Mouse (Mus musculus) midbrain, embryonic 14.5 days (tissue): ENCODE measurements around the gene Bicc1. TPM values are rescaled to one million over a fixed set of nuclear protein-coding genes. Genes with fewer than 3 reads are reported as not detected.

ENCODE experiments used
- ATAC-seq: fragments of 200-750 bp; cut with Nextera tagmentation; 2 replicates; pipeline ENCODE4 v1.8.0; 2017; ENCODE audit warnings: moderate number of reproducible peaks, moderate library complexity; ENCODE audit not compliant: low FRiP score, low TSS enrichment
- DNase-seq: peaks from one replicate; pipeline ENCODE4 v3.0.0-alpha.2; 2015
- H3K27ac ChIP-seq: fragments of 300-500 bp; sonication (generic); replicated peaks from 2 replicates; pipeline ENCODE4 v1.5.1; 2014; ENCODE audit warnings: mild to moderate bottlenecking, low read depth, low read length, moderate library complexity
- H3K27me3 ChIP-seq: fragments of 300-500 bp; sonication (generic); 2 replicates; pipeline ENCODE4 v1.6.1; 2014; ENCODE audit warnings: low read length, control low read depth, mixed read lengths; ENCODE audit not compliant: control insufficient read depth, insufficient read depth
- H3K36me3 ChIP-seq: fragments of 300-500 bp; sonication (generic); 2 replicates; pipeline ENCODE4 v1.6.1; 2014; ENCODE audit warnings: low read length, control low read depth; ENCODE audit not compliant: control insufficient read depth, insufficient read depth
- H3K4me1 ChIP-seq: fragments of 300-500 bp; sonication (generic); 2 replicates; pipeline ENCODE4 v1.6.1; 2014; ENCODE audit warnings: mild to moderate bottlenecking, antibody characterized with exemption, low read length, control low read depth; ENCODE audit not compliant: control insufficient read depth, insufficient read depth
- H3K4me2 ChIP-seq: fragments of 300-500 bp; sonication (generic); 2 replicates; pipeline ENCODE4 v1.6.1; 2014; ENCODE audit warnings: mild to moderate bottlenecking, low read length, moderate library complexity
- H3K4me3 ChIP-seq: fragments of 300-500 bp; sonication (generic); replicated peaks from 2 replicates; pipeline ENCODE4 v1.5.1; 2014; ENCODE audit warnings: low read depth, low read length
- H3K9ac ChIP-seq: fragments of 300-500 bp; sonication (generic); replicated peaks from 2 replicates; pipeline ENCODE4 v1.6.1; 2014; ENCODE audit warnings: mild to moderate bottlenecking, low read length, moderate library complexity
- H3K9me3 ChIP-seq: fragments of 300-500 bp; sonication (generic); 2 replicates; pipeline ENCODE4 v1.6.1; 2016; ENCODE audit warnings: low read length, control low read depth, mixed read lengths; ENCODE audit not compliant: control insufficient read depth
- WGBS: fragments of 180-500 bp; shearing (Covaris S2); extraction: QIAGEN DNeasy Blood & Tissue Kit; methylation state at CpG from one replicate; pipeline ENCODE4 v1.1.7; 2014; 5-methylcytosine and 5-hydroxymethylcytosine counted together
- polyA plus RNA-seq: library from polyadenylated mRNA; unstranded; fragments of >200 nt; fragmentation: Nextera tagmentation; extraction: Ambion mirVana; gene quantifications from 2 replicates; pipeline ENCODE4 v1.2.1, GENCODE M21; 2014

Gene Bicc1
- polyA plus RNA-seq, 1 experiment from 2014 or later, result 6.2 TPM

GRCm38 (mm10) chr10:71188681-71189080 is 29.2 kb upstream of the Bicc1 start:
- ATAC-seq, result no peak
- Histone ChIP-seq H3K27me3 (no peaks in the 10 kb centered on the region), H3K4me3 (no peak overlapping the region), H3K36me3 (no peaks in the 10 kb centered on the region), H3K9ac (no peak overlapping the region), H3K4me2 (no peak overlapping the region), H3K4me1 (peaks cover 7% of the 10 kb centered on the region), H3K9me3 (no peaks in the 10 kb centered on the region), H3K27ac (no peak overlapping the region)
- DNase-seq, result no peak
- WGBS, result 90% methylated on average over 4 of the region's 4 CpGs

- no peaks in the 10 kb centered on the region for H3K36me3 ChIP-seq
- ATAC-seq, result no peak
- H3K9me3 ChIP-seq, result 0 out of 2 replicates have a peak, but pooled peaks cover 3% of the 10 kb centered on the region
- WGBS, result 90% methylated on average over 7 of the region's 7 CpGs
- H3K4me2 ChIP-seq, result no peak overlapping the region
- no peaks in the 10 kb centered on the region for H3K4me1 ChIP-seq
- DNase-seq, result no peak
- H3K27ac ChIP-seq, result no peak overlapping the region
- H3K4me3 ChIP-seq, result no peak overlapping the region
- no peak overlapping the region for H3K9ac ChIP-seq
- no peaks in the 10 kb centered on the region for H3K27me3 ChIP-seq
Measured at GRCm38 (mm10) chr10:71185059-71185458, 25.6 kb upstream of the Bicc1 start.

GRCm38 (mm10) chr10:71183339-71184031 is 24.0 kb upstream of the Bicc1 start:
- Histone ChIP-seq H3K4me3 (no peak overlapping the region), H3K27me3 (no peaks in the 10 kb centered on the region), H3K36me3 (no peaks in the 10 kb centered on the region), H3K4me1 (no peaks in the 10 kb centered on the region), H3K9ac (no peak overlapping the region), H3K4me2 (no peak overlapping the region), H3K9me3 (0 out of 2 replicates have a peak, but pooled peaks cover 3% of the 10 kb centered on the region), H3K27ac (no peak overlapping the region; the same call in 1 of the 2 replicates)
- 63% methylated on average over 7 of the region's 7 CpGs for WGBS
- DNase-seq (no peak), ATAC-seq (no peak)

GRCm38 (mm10) chr10:71181931-71182330 is 22.4 kb upstream of the Bicc1 start:
- no peak overlapping the region for H3K9ac ChIP-seq
- no peaks in the 10 kb centered on the region for H3K4me1 ChIP-seq
- H3K27ac ChIP-seq, result 0 out of 2 replicates have a peak overlapping the region, but pooled peaks have one; percentile 45
- no peaks in the 10 kb centered on the region for H3K36me3 ChIP-seq
- no peak overlapping the region for H3K4me3 ChIP-seq
- WGBS, result 68% methylated on average over 4 of the region's 4 CpGs
- no peak for ATAC-seq
- H3K27me3 ChIP-seq, result no peaks in the 10 kb centered on the region
- 0 out of 2 replicates have a peak, but pooled peaks cover 3% of the 10 kb centered on the region for H3K9me3 ChIP-seq
- no peak for DNase-seq
- no peak overlapping the region for H3K4me2 ChIP-seq

GRCm38 (mm10) chr10:71181091-71181490 is 21.6 kb upstream of the Bicc1 start:
- Histone ChIP-seq H3K4me2 (no peak overlapping the region), H3K27me3 (no peaks in the 10 kb centered on the region), H3K27ac (no peak overlapping the region), H3K36me3 (no peaks in the 10 kb centered on the region), H3K4me3 (no peak overlapping the region), H3K9me3 (0 out of 2 replicates have a peak, but pooled peaks cover 3% of the 10 kb centered on the region), H3K4me1 (no peaks in the 10 kb centered on the region), H3K9ac (no peak overlapping the region)
- ATAC-seq (no peak), DNase-seq (no peak)
- 89% methylated on average over 2 of the region's 2 CpGs for WGBS

- no peak for DNase-seq
- Histone ChIP-seq H3K9ac (no peak overlapping the region), H3K9me3 (0 out of 2 replicates have a peak, but pooled peaks cover 3% of the 10 kb centered on the region), H3K36me3 (no peaks in the 10 kb centered on the region), H3K4me1 (no peaks in the 10 kb centered on the region), H3K27ac (no peak overlapping the region), H3K4me3 (no peak overlapping the region), H3K4me2 (no peak overlapping the region), H3K27me3 (no peaks in the 10 kb centered on the region)
- 77% methylated on average over 2 of the region's 2 CpGs for WGBS
- ATAC-seq, result no peak
Measured at GRCm38 (mm10) chr10:71180057-71180456, 20.6 kb upstream of the Bicc1 start.

GRCm38 (mm10) chr10:71177201-71177600 is 17.7 kb upstream of the Bicc1 start:
- ATAC-seq (no peak), DNase-seq (no peak)
- no peak overlapping the region for H3K4me2 ChIP-seq
- 91% methylated on average over 7 of the region's 7 CpGs for WGBS
- H3K27ac ChIP-seq, result no peak overlapping the region
- no peaks in the 10 kb centered on the region for H3K4me1 ChIP-seq
- H3K36me3 ChIP-seq, result no peaks in the 10 kb centered on the region
- 0 out of 2 replicates have a peak, but pooled peaks cover 3% of the 10 kb centered on the region for H3K9me3 ChIP-seq
- H3K4me3 ChIP-seq, result no peak overlapping the region
- no peak overlapping the region for H3K9ac ChIP-seq
- H3K27me3 ChIP-seq, result no peaks in the 10 kb centered on the region

GRCm38 (mm10) chr10:71176341-71176740 is 16.8 kb upstream of the Bicc1 start:
- no peak overlapping the region for H3K27ac ChIP-seq
- DNase-seq (no peak), ATAC-seq (no peak)
- no peaks in the 10 kb centered on the region for H3K27me3 ChIP-seq
- no peak overlapping the region for H3K9ac ChIP-seq
- H3K4me3 ChIP-seq, result no peak overlapping the region
- H3K4me2 ChIP-seq, result no peak overlapping the region
- 0 out of 2 replicates have a peak, but pooled peaks cover 3% of the 10 kb centered on the region for H3K9me3 ChIP-seq
- H3K36me3 ChIP-seq, result no peaks in the 10 kb centered on the region
- H3K4me1 ChIP-seq, result no peaks in the 10 kb centered on the region
- WGBS, result 73% methylated on average over 8 of the region's 8 CpGs

GRCm38 (mm10) chr10:71175280-71175679 is 15.8 kb upstream of the Bicc1 start:
- Histone ChIP-seq H3K27ac (no peak overlapping the region), H3K27me3 (no peaks in the 10 kb centered on the region), H3K9me3 (0 out of 2 replicates have a peak, but pooled peaks cover 1% of the 10 kb centered on the region), H3K4me3 (no peak overlapping the region), H3K36me3 (no peaks in the 10 kb centered on the region), H3K4me1 (no peaks in the 10 kb centered on the region), H3K4me2 (no peak overlapping the region), H3K9ac (no peak overlapping the region)
- ATAC-seq (no peak), DNase-seq (no peak)
- 97% methylated on average over 15 of the region's 15 CpGs for WGBS
